Comparison of ENCODE assay signal across 28 mouse cellular contexts in genomic region chr10:110650107-110650506, GRCm38 (mm10).
DNase-seq lines count a peak whose midpoint lies in the region; ATAC-seq lines count a peak whose summit lies in the region.
"Had no signal": no experiment of that assay in that cellular context is flagged by ENCODE, and none has a peak within 500 bp of the region (broad histone marks: within the 10 kb centered on the region; RNA-seq: fewer than 3 reads in every experiment).

No protein-coding gene starts in this region.

- no peak overlapping the region for H3K9ac ChIP-seq in midbrain, embryonic 13.5 days (replicated peaks)
- H3K9ac ChIP-seq: embryonic facial prominence, embryonic 15.5 days; forebrain, postnatal 0 days; heart, embryonic 12.5 days; liver, embryonic 15.5 days had no signal

- no peaks in the 10 kb centered on the region for H3K27me3 ChIP-seq in midbrain, embryonic 13.5 days
- H3K27me3 ChIP-seq: embryonic facial prominence, embryonic 15.5 days; heart, embryonic 12.5 days; liver, embryonic 15.5 days; megakaryocyte, embryonic 14.5 days had no signal

- H3K9me3 ChIP-seq in midbrain, embryonic 13.5 days, result no peaks in the 10 kb centered on the region
- H3K9me3 ChIP-seq: embryonic facial prominence, embryonic 15.5 days; forebrain, embryonic 10.5 days; heart, embryonic 12.5 days; hindbrain, embryonic 10.5 days; limb, embryonic 10.5 days; liver, embryonic 15.5 days had no signal

- H3K4me1 ChIP-seq in midbrain, embryonic 13.5 days (replicated peaks), result no peaks in the 10 kb centered on the region
- H3K4me1 ChIP-seq: embryonic facial prominence, embryonic 15.5 days; forebrain, embryonic 10.5 days; heart, embryonic 12.5 days; hindbrain, embryonic 10.5 days; limb, embryonic 10.5 days; liver, embryonic 15.5 days; megakaryocyte, embryonic 14.5 days had no signal

- no peak for ATAC-seq in midbrain, embryonic 13.5 days
- ATAC-seq: forebrain, postnatal 0 days; hindbrain, postnatal 0 days; intestine, embryonic 16.5 days had no signal

- H3K36me3 ChIP-seq in midbrain, embryonic 13.5 days, result no peaks in the 10 kb centered on the region
- H3K36me3 ChIP-seq: embryonic facial prominence, embryonic 15.5 days; forebrain, embryonic 10.5 days; heart, embryonic 12.5 days; hindbrain, embryonic 10.5 days; limb, embryonic 10.5 days; liver, embryonic 15.5 days had no signal

- WGBS in midbrain, embryonic 13.5 days, result 72% methylated on average over 6 of the region's 6 CpGs

- H3K27ac ChIP-seq in midbrain, embryonic 13.5 days, result no peak overlapping the region
- H3K27ac ChIP-seq: embryonic facial prominence, embryonic 15.5 days; forebrain, embryonic 10.5 days; hindbrain, embryonic 10.5 days; hindbrain, postnatal 0 days; left cerebral cortex, adult 2 months; limb, embryonic 10.5 days; liver, embryonic 15.5 days had no signal

- DNase-seq in adrenal gland, adult (ENCODE audit: inconsistent age in 2 of 2, low spot score in 1 of 2), result peak; percentile 21 to 73
- no peak for DNase-seq in adrenal gland, postnatal 4 days (ENCODE audit: low spot score in 2 of 2)
- DNase-seq in layer of hippocampus, adult 9-11 months, result peak; percentile 6
- no peak for DNase-seq in layer of hippocampus, postnatal 14 days (ENCODE audit: low spot score in 2 of 2)
- peak; percentile 19 for DNase-seq in right cerebral cortex, adult 18-20 months
- no peak for DNase-seq in right cerebral cortex, postnatal 10 days (ENCODE audit: low spot score in 2 of 2)
- DNase-seq in brain, adult 2 months (ENCODE audit: low read depth, low spot score), result peak; percentile 59
- DNase-seq: cerebellum, adult 9-11 months; forebrain, postnatal 0 days; gastrocnemius, postnatal 25 days; heart, postnatal 10 days; kidney, adult 9 months; kidney, postnatal 14 days; liver; lung, postnatal 10 days; retina, postnatal 1 day; spleen, adult 18-20 months had no signal

- no peak overlapping the region for H3K4me2 ChIP-seq in midbrain, embryonic 13.5 days (replicated peaks)
- H3K4me2 ChIP-seq: embryonic facial prominence, embryonic 15.5 days; heart, embryonic 12.5 days; liver, embryonic 15.5 days had no signal

- H3K4me3 ChIP-seq in midbrain, embryonic 13.5 days (replicated peaks), result no peak overlapping the region
- H3K4me3 ChIP-seq: embryonic facial prominence, embryonic 15.5 days; forebrain, embryonic 10.5 days; heart, embryonic 12.5 days; hindbrain, embryonic 10.5 days; left cerebral cortex, adult 2 months; limb, embryonic 10.5 days; liver, embryonic 15.5 days; megakaryocyte, embryonic 14.5 days had no signal

Comparison
In these comparisons a context has a peak if more than half of its experiments do, and no peak if none do; other contexts are left out.
1. DNase-seq: peak in adrenal gland, adult (2 of 2), layer of hippocampus, adult 9-11 months (single experiment), right cerebral cortex, adult 18-20 months (single experiment) and brain, adult 2 months (single experiment); none in adrenal gland, postnatal 4 days (0 of 2), layer of hippocampus, postnatal 14 days (0 of 2) and right cerebral cortex, postnatal 10 days (0 of 2).